Mouse (Mus musculus) liver, embryonic 14.5 days (tissue): ENCODE results near the gene Rnd2.

Source experiments
- CTCF ChIP-seq: IDR thresholded peaks from 2 replicates; pipeline ENCODE4 v1.5.1; 2016; ENCODE audit warnings: antibody characterized with exemption, low read depth, control low read depth
- EP300 ChIP-seq: IDR thresholded peaks from 2 replicates; pipeline ENCODE4 v1.6.1; 2016; ENCODE audit warnings: antibody characterized with exemption, low read depth

- TF ChIP-seq CTCF (no peak), EP300 (no peak)
These were observed 3.5 kb downstream of the Rnd2 start for GRCm38 (mm10) chr11:101468263-101468688.
